Mouse (Mus musculus) thymus, postnatal 4 days (tissue): ENCODE data around the gene Pnkd.
"Not testable (repeated sequence)": the region's sequence is repeated elsewhere in the genome, so short reads cannot be mapped to it uniquely, and the experiment has no call there.

Source experiments
- DNase-seq: peaks from one replicate; pipeline ENCODE4 v3.0.0; 2021

Gene Pnkd

GRCm38 (mm10) chr1:74390924-74391748 is 106.4 kb downstream of the Pnkd start, which contains the start of gene Ctdsp1:
Ctdsp1 (plus strand) TSS chr1:74391509.
- peak; percentile 94 for DNase-seq

- peak; percentile 88 for DNase-seq
Measured at GRCm38 (mm10) chr1:74391844-74392441, 107.2 kb downstream of the Pnkd start.

DNA sequence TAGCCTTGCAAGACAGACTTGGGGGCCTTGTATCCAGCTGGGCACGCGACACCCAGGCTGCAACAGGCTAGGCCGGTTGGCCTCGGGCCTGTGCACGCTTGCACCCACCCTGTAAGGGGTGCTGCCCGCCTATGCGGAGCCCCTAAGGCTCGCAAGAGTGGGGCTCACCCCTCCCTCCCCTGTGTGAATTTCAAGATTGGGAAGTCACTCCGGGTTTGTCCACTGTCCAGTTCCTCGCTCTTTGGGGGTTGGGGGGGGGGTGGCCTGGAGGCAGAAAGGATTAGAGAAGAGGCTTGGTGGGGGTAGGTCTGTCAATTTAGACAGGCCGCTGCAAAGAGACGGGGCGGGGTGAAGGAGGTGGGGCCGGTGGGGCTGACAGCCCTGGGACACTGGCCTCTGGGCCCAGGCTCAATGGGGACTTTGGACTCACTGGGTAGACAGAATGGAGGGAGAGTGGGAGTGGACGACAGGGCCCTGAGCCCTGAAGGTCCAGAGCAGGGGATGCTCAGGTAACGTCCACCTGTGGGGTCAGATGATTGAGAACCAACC is 107.8 kb downstream of the Pnkd start:
- DNase-seq, result no peak

DNA sequence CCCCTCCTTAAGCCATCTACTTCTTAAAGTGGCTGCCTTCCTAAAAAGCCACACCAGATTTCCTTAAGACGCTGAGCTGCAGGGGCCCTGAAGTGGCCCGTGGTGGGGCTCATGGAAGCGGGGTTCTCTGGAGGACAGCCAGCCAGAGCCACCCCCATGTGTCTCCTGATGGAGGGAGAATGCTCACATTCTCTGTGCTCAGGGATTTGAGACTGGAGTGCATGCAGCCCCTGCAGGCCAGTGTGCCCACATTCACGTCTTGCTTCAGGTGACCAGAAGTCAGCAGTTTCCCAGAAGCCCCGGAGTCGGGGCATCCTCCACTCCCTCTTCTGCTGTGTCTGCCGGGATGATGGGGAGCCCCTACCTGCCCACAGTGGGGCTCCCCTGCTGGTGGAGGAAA is 108.3 kb downstream of the Pnkd start:
- DNase-seq, result peak; percentile 27

DNA sequence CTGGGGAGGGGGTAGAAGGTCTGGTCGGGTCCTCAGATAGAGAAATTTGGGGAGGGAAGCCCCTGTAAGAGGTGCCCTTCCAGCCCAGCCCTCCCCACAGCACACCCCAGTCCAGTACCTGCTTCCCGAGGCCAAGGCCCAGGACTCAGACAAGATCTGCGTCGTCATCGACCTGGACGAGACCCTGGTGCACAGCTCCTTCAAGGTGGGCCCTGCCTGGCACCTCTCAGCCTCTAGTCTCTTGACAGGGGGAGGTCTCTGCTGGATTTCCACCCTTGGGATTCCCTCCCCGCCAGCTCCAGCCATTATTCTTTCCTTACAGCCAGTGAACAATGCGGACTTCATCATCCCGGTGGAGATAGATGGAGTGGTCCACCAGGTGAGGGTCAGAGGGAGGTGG is 109.0 kb downstream of the Pnkd start:
- no peak for DNase-seq

- DNase-seq, result no peak
Measured at GRCm38 (mm10) chr1:74394311-74394710, 109.6 kb downstream of the Pnkd start.

- no peak for DNase-seq
Measured at GRCm38 (mm10) chr1:74394858-74395257, 110.1 kb downstream of the Pnkd start.

DNA sequence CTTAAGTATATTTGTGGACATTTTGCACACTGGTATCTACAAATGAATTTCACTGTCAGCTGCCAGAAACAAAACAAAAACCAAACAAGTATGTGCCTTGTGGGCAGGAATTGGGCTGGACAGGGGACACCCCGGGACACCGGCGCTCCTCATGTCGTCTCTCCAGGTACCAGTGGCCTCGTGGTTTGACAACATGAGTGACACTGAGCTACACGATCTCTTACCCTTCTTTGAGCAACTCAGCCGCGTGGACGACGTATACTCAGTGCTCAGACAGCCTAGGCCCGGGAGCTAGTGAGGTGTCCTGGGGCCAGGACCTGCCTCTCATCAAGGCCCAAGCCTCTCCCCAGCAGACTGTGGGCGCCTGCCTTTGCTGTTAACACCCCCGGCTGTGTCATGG is 110.6 kb downstream of the Pnkd start:
- DNase-seq, result no peak

DNA sequence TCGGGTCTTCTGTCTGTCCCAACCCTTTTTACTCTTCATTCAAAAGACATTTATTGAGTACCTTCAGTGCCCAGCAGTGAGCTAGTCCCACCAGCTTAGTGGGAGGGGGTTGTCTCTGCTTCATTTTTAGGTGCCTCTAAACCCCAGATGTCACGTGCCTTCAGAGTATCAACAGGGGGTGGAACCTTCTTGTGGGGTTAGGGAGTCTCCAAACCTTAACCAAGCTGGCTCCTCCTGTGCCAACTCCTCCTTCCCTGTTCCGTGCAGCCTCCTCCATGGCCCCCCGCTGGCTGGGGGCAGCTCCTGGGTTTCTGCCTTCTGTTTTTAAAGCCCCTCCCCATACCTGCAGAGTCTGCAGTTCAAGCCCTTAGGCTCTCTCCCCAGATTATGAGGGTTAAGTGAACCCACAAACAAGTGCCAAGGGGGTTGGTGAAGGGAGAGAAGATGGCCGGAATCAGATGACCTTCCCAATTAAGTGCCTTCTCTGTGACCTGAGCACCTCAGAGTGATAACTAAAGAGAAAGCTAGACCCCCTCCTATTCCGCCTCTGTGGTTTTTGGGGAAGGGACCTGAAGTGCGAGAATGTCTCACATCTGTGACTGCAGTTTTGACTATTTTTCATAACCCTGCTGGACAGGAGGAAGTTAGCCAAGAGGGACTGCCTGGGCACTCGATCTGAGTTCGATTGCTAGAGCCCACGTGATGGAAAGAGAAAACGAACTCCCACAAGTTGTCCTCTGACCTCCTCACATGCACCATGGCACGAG is 111.9 kb downstream of the Pnkd start:
- DNase-seq, result not testable (repeated sequence)

- peak; percentile 88 for DNase-seq
Measured at GRCm38 (mm10) chr1:74397268-74397918, 112.7 kb downstream of the Pnkd start.

DNA sequence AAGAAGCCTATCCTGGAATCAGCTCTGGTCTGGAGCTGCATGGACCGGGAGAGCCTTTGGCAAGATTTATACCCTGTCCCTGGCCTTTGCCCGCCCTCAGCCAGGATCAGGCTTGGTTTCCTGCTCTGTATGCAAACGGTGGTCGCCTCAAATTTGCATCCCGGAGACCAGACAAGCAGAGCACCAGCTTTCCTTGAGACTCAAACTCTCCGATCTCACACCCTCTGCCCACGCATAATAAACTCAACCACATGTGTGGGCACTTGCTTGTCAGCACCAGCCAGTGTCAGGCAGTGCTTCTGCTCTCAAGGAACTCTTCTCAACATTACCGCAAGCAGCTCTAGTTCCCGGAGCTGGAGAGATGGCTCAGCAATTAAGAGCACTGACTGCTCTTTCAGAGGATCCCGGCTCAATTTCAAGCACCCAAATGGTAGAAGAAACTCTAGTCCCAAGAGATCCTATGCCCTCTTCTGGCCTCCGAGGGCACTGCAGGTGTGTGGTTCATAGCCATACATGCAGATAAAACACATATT is 113.3 kb downstream of the Pnkd start:
- peak; percentile 88 for DNase-seq

DNA sequence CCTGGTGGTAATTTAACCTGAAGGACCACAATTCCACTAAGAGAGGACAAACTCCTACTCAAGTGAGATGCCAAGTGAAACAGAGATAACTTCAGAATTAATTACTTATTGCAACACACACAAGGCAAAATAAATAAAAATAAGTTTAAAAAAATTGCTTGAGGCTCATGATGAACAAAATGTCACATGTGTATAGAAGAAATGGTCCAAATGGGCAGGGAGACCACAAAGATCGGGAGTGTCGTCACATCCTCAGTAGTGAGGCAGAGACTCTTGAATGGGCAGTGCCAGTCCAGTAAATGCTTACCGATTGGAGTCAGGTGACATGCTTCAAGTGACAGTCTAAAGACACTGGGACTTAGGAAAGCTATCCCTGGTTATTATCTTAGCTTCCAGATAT is 115.8 kb downstream of the Pnkd start:
- DNase-seq, result no peak

DNA sequence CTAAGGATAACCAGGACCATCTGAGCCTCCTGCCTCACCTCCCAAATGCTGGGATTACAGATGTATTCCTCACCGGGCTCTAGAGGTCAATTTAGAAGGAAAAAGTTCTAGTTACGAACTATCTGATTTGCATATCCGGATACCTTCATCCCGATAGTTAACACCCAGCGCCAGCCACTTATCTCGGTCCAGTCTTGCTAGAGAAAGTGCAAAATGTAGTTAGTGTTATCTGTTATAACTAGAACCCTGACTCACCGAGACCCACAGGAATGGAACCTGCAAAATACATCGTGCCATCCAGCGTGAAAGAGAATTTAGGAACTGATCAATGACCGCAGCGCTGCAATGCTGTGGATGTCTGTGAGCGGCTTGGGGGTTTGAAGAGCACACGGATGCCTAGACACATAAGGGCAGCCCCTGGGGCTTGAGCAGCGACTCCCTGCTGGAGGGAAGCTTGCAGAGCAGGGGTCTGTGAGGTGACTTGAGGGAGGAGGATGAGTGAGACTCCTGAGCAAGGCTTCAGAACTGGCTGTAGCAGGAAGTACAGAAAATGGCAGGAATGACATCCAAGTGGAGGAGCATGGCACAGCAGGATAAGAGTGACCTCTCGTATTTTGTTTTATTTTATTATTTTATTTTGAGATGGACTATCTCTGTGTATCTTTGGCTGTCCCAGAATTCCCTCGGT is 116.4 kb downstream of the Pnkd start:
- no peak for DNase-seq
